Mouse (Mus musculus) megakaryocyte, embryonic 14.5 days (primary cell): ENCODE measurements at regions not wholly inside any gene's neighbourhood (a gene's known extent, or its start where the extent isn't known, plus 50 kb on each side); places are given as distances from the start of the nearest gene placed in this dataset.

ENCODE experiments used
- FLI1 ChIP-seq: IDR thresholded peaks from 2 replicates; pipeline ENCODE4 v1.6.1; 2012; ENCODE audit warnings: low read length, inconsistent platforms, mixed read lengths
- GATA1 ChIP-seq: IDR thresholded peaks from 3 replicates; pipeline ENCODE4 v1.6.1; 2012; ENCODE audit warnings: mixed read lengths, low read length, inconsistent platforms, borderline replicate concordance

DNA sequence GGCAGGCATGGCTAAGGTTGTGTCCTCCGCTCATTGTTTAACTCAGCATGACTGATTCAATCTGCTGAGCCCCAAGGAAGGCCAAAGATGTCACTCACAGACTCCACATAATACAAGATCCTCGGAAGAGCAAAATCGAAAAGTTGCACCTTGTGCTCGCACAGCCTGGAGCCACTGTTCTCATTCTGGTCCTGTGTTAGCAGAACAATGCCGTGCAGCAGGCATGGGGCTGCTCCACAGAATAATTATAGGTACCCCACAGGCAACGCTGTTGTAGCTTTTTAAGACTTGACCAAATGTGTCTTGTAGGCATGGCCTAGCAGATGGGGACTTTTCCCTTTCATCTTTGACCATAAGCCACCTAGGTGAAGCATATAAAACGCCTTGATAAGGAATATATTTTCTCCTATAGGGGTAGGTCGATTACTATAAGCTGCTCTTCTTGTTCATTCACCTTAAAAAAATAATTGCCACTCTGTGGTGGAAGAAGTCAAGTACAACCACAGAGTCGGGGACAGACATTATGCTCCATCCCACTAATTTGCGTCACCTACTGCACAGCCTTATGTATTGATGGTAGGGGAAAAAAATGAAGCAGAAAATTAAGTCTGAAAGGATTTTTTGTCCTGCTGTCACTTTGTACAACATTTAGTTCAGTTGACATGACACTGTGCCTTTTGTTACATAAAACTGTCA lies 529.8 kb upstream of the Itga1 start:
- no peak for TF ChIP-seq GATA1
- no peak for TF ChIP-seq FLI1
